Mouse (Mus musculus) testis, adult 2 months (tissue): ENCODE results near the gene Arhgef2. TPM values are rescaled to one million over a fixed set of nuclear protein-coding genes. Genes with fewer than 3 reads are reported as not detected.

Experiments used
- H3K27ac ChIP-seq: fragments of 200-500 bp; 2 replicates; pipeline ENCODE4 v1.5.1; 2012; ENCODE audit warnings: low read depth, low read length; ENCODE audit not compliant: control insufficient read depth, insufficient read depth
- H3K27me3 ChIP-seq: fragments of 200-500 bp; 2 replicates; pipeline ENCODE4 v1.6.1; 2012; ENCODE audit warnings: mild to moderate bottlenecking, low read length, moderate library complexity; ENCODE audit not compliant: control insufficient read depth, insufficient read depth
- H3K36me3 ChIP-seq: fragments of 200-500 bp; 2 replicates; pipeline ENCODE4 v1.6.1; 2012; ENCODE audit warnings: mild to moderate bottlenecking, low read length; ENCODE audit not compliant: control insufficient read depth, insufficient read depth
- H3K4me1 ChIP-seq: fragments of 200-500 bp; 2 replicates; pipeline ENCODE4 v1.6.1; 2012; ENCODE audit warnings: low read length; ENCODE audit not compliant: control insufficient read depth, insufficient read depth
- H3K4me3 ChIP-seq: fragments of 200-500 bp; 2 replicates; pipeline ENCODE4 v1.5.1; 2012; ENCODE audit warnings: low read depth, mild to moderate bottlenecking, low read length, moderate library complexity, mixed read lengths; ENCODE audit not compliant: control insufficient read depth
- CTCF ChIP-seq: fragments of 200-500 bp; IDR thresholded peaks from 2 replicates; pipeline ENCODE4 v1.5.1; 2012; ENCODE audit warnings: low read depth, mild to moderate bottlenecking, inconsistent platforms, low read length, moderate library complexity; ENCODE audit not compliant: control insufficient read depth, insufficient read depth, insufficient replicate concordance
- POLR2A ChIP-seq: fragments of 200-500 bp; IDR thresholded peaks from 2 replicates; pipeline ENCODE4 v1.6.1; 2012; ENCODE audit warnings: low read depth, mild to moderate bottlenecking, inconsistent platforms, low read length, moderate library complexity; ENCODE audit not compliant: control insufficient read depth
- polyA plus RNA-seq: library from polyadenylated mRNA; depleted of rRNA; stranded (reverse); fragments of >200 nt; gene quantifications from 2 replicates; pipeline ENCODE4 v1.2.3, GENCODE M21; 2012; rRNA removed

Gene Arhgef2
- polyA plus RNA-seq, 1 experiment, result 512 TPM

DNA sequence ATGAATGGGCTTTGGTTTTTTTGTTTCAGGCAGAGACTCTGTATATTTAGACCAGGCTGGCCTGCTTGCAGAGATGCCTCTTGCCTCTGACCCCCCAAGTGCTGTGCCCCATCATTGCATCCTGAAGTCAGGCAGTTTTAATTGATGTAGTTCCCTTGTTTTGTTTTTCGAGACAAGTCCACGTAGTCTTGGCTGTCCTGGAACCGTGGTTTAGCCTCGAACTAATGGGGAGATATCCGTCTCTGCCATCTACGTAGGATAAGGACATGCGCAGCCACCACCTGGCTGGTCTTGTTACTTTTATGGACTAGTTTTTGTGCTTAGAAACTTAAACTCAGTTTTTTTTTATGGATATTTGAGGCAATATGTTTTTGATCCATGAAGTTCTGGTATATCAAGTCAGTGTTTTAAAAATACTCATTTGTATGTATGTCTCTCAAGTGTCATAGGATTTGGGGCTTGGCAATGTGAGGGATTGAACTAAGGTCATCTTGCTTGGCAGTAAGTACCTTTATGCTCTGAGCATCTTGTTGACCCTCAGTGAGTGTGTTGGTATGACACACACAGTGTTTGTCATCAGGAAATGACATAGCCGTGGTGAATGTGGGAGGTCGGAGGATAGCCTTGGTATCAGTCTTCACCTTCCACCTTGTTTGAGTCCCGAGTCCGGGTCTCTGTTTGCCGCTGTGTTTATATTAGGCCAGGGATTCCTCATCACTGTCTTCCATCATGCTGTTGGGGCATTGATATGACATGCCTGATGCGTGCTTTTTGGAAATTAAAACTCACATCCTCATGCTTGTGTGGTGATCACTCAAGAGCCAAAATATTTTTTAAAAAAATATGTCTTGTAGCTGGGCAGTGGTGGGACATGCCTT is 81.2 kb downstream of the Arhgef2 start:
- TF ChIP-seq POLR2A (no peak), CTCF (no peak)
- H3K27me3 ChIP-seq, result no peaks in the 10 kb centered on the region
- peaks cover 6% of the 10 kb centered on the region for H3K4me1 ChIP-seq
- H3K27ac ChIP-seq, result no peak overlapping the region; the same call in 1 of the 2 replicates
- H3K36me3 ChIP-seq, result peaks cover 3% of the 10 kb centered on the region; the same call in 1 of the 2 replicates
- peak overlapping the region; percentile 97 for H3K4me3 ChIP-seq

- no peaks in the 10 kb centered on the region for H3K27me3 ChIP-seq
- no peak overlapping the region for H3K27ac ChIP-seq
- H3K4me3 ChIP-seq, result no peak overlapping the region
- no peak for TF ChIP-seq CTCF
- TF ChIP-seq POLR2A, result no peak
- peaks cover 3% of the 10 kb centered on the region; the same call in 1 of the 2 replicates for H3K36me3 ChIP-seq
- peaks cover 6% of the 10 kb centered on the region for H3K4me1 ChIP-seq
Measured at GRCm38 (mm10) chr3:88689079-88689478, 83.3 kb downstream of the Arhgef2 start.

GRCm38 (mm10) chr3:88695545-88695944 is 89.8 kb downstream of the Arhgef2 start:
- Histone ChIP-seq H3K27ac (no peak overlapping the region), H3K4me1 (no peaks in the 10 kb centered on the region), H3K4me3 (no peak overlapping the region), H3K27me3 (no peaks in the 10 kb centered on the region), H3K36me3 (peaks cover 6% of the 10 kb centered on the region)
- TF ChIP-seq POLR2A, result no peak
- no peak for TF ChIP-seq CTCF

Other genes with a start within 250 kb of the Arhgef2 start
- 6.2 and 6.4 TPM in 2 replicates for gene Paqr6, start 241.4 kb upstream of the Arhgef2 start, polyA plus RNA-seq
- gene Bglap3, start 233.2 kb upstream of the Arhgef2 start, polyA plus RNA-seq, result 1.7 TPM in 1 of 2 replicates, not detected in the other
- 0.31 and 0.42 TPM in 2 replicates for gene Bglap2, start 227.3 kb upstream of the Arhgef2 start, polyA plus RNA-seq
- gene Bglap, start 221.5 kb upstream of the Arhgef2 start, polyA plus RNA-seq, result not detected in 2 replicates
- 27.5 and 27.9 TPM in 2 replicates for gene Pmf1, start 195.6 kb upstream of the Arhgef2 start, polyA plus RNA-seq
- gene Slc25a44, start 180.8 kb upstream of the Arhgef2 start, polyA plus RNA-seq, result 12.2 and 12.7 TPM in 2 replicates
- 58.9 and 66.2 TPM in 2 replicates for gene Sema4a, start 144.8 kb upstream of the Arhgef2 start, polyA plus RNA-seq
- 14.4 and 16.7 TPM in 2 replicates for gene Lmna, start 96.0 kb upstream of the Arhgef2 start, polyA plus RNA-seq
- gene Mex3a, start 73.6 kb upstream of the Arhgef2 start, polyA plus RNA-seq, result 1.4 and 1.5 TPM in 2 replicates
- 0.10 and 1.9 TPM in 2 replicates for gene Rab25, start 57.7 kb upstream of the Arhgef2 start, polyA plus RNA-seq
- 46.9 and 53.9 TPM in 2 replicates for gene Lamtor2, start 52.9 kb upstream of the Arhgef2 start, polyA plus RNA-seq
- gene Ubqln4, start 52.2 kb upstream of the Arhgef2 start, polyA plus RNA-seq, result 51.4 and 55.3 TPM in 2 replicates
- gene Ssr2, start 30.1 kb upstream of the Arhgef2 start, polyA plus RNA-seq, result 128 and 161 TPM in 2 replicates
- not detected in 2 replicates for gene Rxfp4, start 47.2 kb downstream of the Arhgef2 start, polyA plus RNA-seq
- gene Khdc4, start 79.8 kb downstream of the Arhgef2 start, polyA plus RNA-seq, result 23.5 and 28.7 TPM in 2 replicates
- 30.5 and 31.0 TPM in 2 replicates for gene Rit1, start 110.9 kb downstream of the Arhgef2 start, polyA plus RNA-seq
- 41.0 and 41.5 TPM in 2 replicates for gene Syt11, start 169.2 kb downstream of the Arhgef2 start, polyA plus RNA-seq
- gene Gon4l, start 229.3 kb downstream of the Arhgef2 start, polyA plus RNA-seq, result 14.2 and 14.3 TPM in 2 replicates